Mouse (Mus musculus) forebrain, embryonic 15.5 days (tissue): ENCODE data around the gene Ppp1r21. TPM values are rescaled to one million over a fixed set of nuclear protein-coding genes. Genes with fewer than 3 reads are reported as not detected.

ENCODE experiments used
- ATAC-seq: fragments of 200-750 bp; cut with Nextera tagmentation; replicated peaks from 2 replicates; pipeline ENCODE4 v1.8.0; 2017; ENCODE audit warnings: mild to moderate bottlenecking, moderate TSS enrichment, moderate library complexity
- H3K27ac ChIP-seq: fragments of 300-500 bp; sonication (generic); replicated peaks from 2 replicates; pipeline ENCODE4 v1.5.1; 2015; ENCODE audit warnings: mild to moderate bottlenecking, inconsistent platforms
- H3K27me3 ChIP-seq: fragments of 300-500 bp; sonication (generic); 2 replicates; pipeline ENCODE4 v1.6.1; 2015; ENCODE audit warnings: inconsistent platforms
- H3K36me3 ChIP-seq: fragments of 300-500 bp; sonication (generic); 2 replicates; pipeline ENCODE4 v1.6.1; 2015; ENCODE audit warnings: mild to moderate bottlenecking, inconsistent platforms
- H3K4me1 ChIP-seq: fragments of 300-500 bp; sonication (generic); 2 replicates; pipeline ENCODE4 v1.6.1; 2015; ENCODE audit warnings: inconsistent platforms
- H3K4me2 ChIP-seq: fragments of 300-500 bp; sonication (generic); replicated peaks from 2 replicates; pipeline ENCODE4 v1.6.1; 2015; ENCODE audit warnings: mild to moderate bottlenecking, inconsistent platforms
- H3K4me3 ChIP-seq: fragments of 300-500 bp; sonication (generic); 2 replicates; pipeline ENCODE4 v1.5.1; 2015; ENCODE audit warnings: mild to moderate bottlenecking, inconsistent platforms
- H3K9ac ChIP-seq: fragments of 300-500 bp; sonication (generic); replicated peaks from 2 replicates; pipeline ENCODE4 v1.6.1; 2015; ENCODE audit warnings: mild to moderate bottlenecking, inconsistent platforms
- H3K9me3 ChIP-seq: fragments of 300-500 bp; sonication (generic); 2 replicates; pipeline ENCODE4 v1.6.1; 2016; ENCODE audit warnings: inconsistent platforms
- WGBS: fragments of 180-500 bp; shearing (Covaris S2); methylation state at CpG from one replicate; pipeline ENCODE4 v1.1.7; 2015; ENCODE audit warnings: mixed read lengths; 5-methylcytosine and 5-hydroxymethylcytosine counted together
- polyA plus RNA-seq: library from polyadenylated mRNA; unstranded; fragments of >200 nt; fragmentation: Nextera tagmentation; extraction: Ambion mirVana; gene quantifications from 2 replicates; pipeline ENCODE4 v1.2.1, GENCODE M21; 2015

Gene Ppp1r21
- polyA plus RNA-seq, 1 experiment from 2014 or later: 25.5 TPM

DNA sequence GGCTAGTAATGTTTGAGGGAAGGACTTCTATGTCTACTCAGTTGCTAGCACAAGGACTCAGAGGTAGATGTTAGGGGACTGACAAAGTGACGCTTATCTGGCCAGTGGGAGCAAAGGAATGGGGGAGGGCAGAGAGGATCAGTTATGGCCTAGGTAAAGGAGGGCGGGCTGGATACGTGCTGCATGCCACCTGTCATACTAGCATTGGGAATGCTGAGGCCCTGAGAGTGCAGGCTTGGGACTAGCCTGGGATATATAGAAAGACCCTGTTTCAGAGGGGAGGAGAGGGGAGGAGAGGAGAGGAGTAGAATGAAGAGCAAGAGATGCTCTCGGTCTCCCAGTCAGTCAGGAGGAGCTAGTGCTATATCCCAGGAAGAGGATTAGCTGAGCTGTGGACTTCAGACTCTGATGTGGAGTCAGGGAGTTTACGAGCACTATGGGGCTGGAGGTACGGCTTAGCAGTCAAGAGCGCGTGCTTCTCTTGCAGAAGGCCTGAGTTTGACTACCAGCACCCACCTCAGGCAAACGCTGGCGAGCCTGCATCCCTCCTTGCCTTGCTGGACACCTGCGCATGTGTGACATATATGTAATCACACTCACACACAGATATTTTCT lies 23.7 kb downstream of the Ppp1r21 start:
- peaks cover 34% of the 10 kb centered on the region for H3K36me3 ChIP-seq

DNA sequence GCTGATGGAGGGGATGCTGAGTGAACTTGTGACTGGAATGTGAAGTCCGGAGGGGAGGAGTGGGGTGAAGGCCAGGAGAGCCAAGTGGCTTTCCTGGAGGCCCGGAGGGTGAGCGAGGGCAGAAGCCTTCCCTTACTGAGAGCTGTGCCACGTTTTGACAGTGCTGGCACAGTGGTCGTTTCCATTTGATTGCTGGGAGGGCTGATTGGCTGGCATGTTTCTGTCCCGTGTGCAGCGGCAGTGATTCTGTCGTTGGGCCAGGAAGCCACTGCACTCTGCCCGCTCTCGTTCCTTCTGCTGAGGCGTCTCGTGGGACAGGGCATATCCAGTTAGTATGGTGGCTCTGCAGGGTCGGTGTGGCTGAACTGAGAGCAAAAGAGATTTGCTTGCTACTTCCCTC lies 26.3 kb downstream of the Ppp1r21 start:
- Histone ChIP-seq H3K9me3 (no peaks in the 10 kb centered on the region), H3K36me3 (peaks cover 29% of the 10 kb centered on the region), H3K27ac (no peak overlapping the region), H3K4me3 (no peak overlapping the region), H3K9ac (no peak overlapping the region), H3K27me3 (no peaks in the 10 kb centered on the region), H3K4me1 (no peaks in the 10 kb centered on the region), H3K4me2 (no peak overlapping the region)
- 78% methylated on average over 13 of the region's 13 CpGs for WGBS
- ATAC-seq: no peak

More for the DNA sequence above, 23.7 kb downstream of the Ppp1r21 start:
- no peak overlapping the region for H3K27ac ChIP-seq
- no peaks in the 10 kb centered on the region for H3K27me3 ChIP-seq
- H3K9ac ChIP-seq: no peak overlapping the region
- H3K9me3 ChIP-seq: no peaks in the 10 kb centered on the region
- H3K4me2 ChIP-seq: no peak overlapping the region
- H3K4me3 ChIP-seq: no peak overlapping the region
- ATAC-seq: no peak
- H3K4me1 ChIP-seq: no peaks in the 10 kb centered on the region
- WGBS: 87% methylated on average over 11 of the region's 11 CpGs

DNA sequence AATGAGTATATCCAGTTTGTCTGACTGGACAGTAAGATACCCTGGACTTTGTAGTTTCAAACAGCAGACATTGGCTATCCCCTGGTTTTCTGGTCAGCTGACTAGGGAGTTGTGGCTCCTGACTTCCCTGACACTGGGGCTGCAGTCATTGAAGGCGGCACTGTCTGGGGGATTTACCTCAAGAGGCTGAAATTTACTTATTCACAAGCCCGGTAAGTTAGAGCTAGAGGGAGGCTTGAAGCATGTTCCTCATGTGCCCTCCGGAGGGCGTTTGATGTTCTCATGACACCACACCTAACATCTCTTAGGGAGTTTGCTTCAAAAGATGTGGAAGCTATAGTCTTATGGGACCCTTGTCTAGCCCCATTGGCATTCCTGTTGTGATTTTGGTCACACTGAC lies 26.8 kb downstream of the Ppp1r21 start:
- H3K4me1 ChIP-seq: no peaks in the 10 kb centered on the region
- H3K9me3 ChIP-seq: no peaks in the 10 kb centered on the region
- no peaks in the 10 kb centered on the region for H3K27me3 ChIP-seq
- no peak for ATAC-seq
- H3K27ac ChIP-seq: no peak overlapping the region
- no peak overlapping the region for H3K4me3 ChIP-seq
- WGBS: 84% methylated on average over 4 of the region's 4 CpGs
- no peak overlapping the region for H3K9ac ChIP-seq
- peaks cover 33% of the 10 kb centered on the region for H3K36me3 ChIP-seq
- no peak overlapping the region for H3K4me2 ChIP-seq

DNA sequence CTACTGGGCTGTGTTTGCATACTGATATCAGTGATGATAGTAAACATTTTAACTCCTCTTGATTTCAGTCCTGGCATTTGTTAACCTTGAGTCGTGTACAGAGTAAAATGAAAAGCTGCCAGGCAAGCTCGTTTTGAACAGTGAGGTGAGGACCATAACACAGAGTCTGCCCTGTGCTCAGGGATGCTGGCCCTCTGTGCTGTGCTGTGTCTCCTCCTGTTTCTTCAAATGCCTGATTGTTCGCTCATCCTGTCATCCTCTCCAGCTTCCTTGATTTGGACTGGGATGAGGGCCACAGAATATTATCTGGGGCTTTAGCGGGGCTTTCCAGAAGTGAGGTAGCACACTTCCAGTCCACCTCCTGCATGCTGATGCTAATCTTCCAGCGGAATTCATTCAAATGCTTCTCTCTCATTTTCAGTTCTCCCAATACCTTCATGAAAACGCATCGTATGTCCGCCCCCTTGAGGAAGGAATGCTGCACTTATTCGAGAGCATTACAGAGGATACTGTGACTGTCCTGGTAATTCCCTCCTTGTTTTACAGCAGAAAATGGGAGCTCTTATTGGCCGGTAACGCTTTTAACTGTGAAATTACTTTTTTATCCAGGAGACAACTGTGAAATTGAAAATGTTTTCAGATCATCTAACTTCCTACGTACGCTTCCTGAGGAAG lies 28.4 kb downstream of the Ppp1r21 start:
- 37% methylated on average over 13 of the region's 13 CpGs for WGBS
- Histone ChIP-seq H3K4me1 (no peaks in the 10 kb centered on the region), H3K4me2 (no peak overlapping the region), H3K9ac (no peak overlapping the region), H3K9me3 (no peaks in the 10 kb centered on the region), H3K36me3 (peaks cover 41% of the 10 kb centered on the region), H3K4me3 (no peak overlapping the region), H3K27ac (peak overlapping the region; percentile 38), H3K27me3 (no peaks in the 10 kb centered on the region)
- ATAC-seq: peak; percentile 69

DNA sequence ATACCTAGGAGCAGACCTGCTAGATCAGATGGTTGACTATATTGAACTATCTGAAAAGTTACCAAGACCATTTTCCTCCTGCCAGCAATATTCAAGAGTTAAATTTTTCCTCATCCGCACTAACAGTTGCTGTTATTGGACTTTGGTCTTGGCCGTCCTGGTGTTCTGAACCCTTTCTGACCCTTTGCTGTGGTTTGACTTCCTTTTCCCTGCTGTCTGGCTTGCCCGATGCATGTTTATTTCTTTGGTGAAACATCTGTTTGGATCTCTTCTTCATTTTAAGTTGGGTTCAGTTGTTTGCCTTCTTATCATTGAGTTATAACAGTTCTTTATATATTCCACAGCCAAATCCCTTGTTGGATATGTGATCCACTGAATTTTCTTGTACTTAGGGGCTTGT lies 33.7 kb downstream of the Ppp1r21 start:
- Histone ChIP-seq H3K36me3 (peaks cover 40% of the 10 kb centered on the region), H3K9ac (no peak overlapping the region), H3K9me3 (no peaks in the 10 kb centered on the region), H3K4me2 (no peak overlapping the region), H3K4me1 (no peaks in the 10 kb centered on the region), H3K27ac (no peak overlapping the region), H3K27me3 (no peaks in the 10 kb centered on the region), H3K4me3 (no peak overlapping the region)
- 92% methylated on average over 3 of the region's 3 CpGs for WGBS
- no peak for ATAC-seq

DNA sequence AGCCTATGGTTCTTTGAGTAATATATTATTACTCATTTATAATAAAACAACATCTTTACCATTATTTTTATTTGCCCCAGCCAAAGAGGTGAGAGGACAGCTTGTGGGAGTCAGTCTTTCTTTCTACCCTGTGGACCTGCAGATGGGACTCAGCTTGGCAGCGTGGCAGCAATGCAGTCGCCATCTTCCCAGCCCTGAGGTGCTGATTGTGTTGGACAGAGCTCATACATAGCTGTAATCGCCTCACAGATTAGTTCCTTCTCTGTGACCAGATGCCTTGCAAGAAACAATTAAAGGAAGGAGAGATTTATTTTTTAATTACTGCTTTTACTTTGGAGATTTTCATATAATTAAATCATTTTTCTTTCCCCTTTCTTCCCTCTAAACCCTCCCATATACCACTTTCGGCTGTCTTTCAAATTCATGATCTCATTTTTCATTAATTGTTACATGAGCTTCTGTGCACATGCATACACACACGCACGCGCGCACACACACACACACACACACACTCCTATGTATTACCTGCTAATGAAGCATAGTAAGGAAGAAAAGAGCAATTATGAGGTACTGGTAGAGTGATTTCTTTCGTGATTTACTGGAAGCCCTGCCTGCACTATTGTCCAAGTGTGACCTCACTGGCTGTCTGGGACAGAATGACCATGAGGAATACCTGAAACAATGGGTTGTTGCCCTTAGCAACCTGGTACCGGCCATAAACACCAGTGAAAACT lies 40.1 kb downstream of the Ppp1r21 start:
- ATAC-seq: peak; percentile 38; the same call in 1 of the 2 replicates
- 44% methylated on average over 10 of the region's 10 CpGs for WGBS
- Histone ChIP-seq H3K27ac (peak overlapping the region; percentile 46; the same call in 1 of the 2 replicates), H3K4me3 (no peak overlapping the region), H3K4me2 (no peak overlapping the region), H3K9ac (no peak overlapping the region), H3K36me3 (peaks cover 52% of the 10 kb centered on the region), H3K27me3 (no peaks in the 10 kb centered on the region), H3K4me1 (0 out of 2 replicates have a peak, but pooled peaks cover 4% of the 10 kb centered on the region), H3K9me3 (no peaks in the 10 kb centered on the region)

DNA sequence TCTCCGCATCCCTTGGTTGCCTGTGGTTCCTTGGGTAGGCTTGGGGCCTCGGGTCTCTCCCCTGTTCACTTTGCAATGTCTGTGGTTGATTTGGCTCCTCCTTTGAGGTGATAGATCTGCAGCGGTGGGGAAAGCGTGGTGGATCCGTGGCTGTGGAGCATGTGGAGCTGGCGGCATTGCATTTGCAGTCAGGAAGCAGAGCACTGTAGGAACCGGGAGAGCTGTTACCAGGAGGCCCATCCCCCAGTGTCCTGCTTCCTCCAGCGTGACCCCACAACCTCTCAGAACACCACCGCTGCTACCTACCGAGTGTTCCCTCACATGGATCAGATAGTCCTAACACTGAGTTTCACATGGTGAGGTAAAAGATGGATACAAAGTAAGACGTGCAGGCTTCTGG lies 40.9 kb downstream of the Ppp1r21 start:
- Histone ChIP-seq H3K9ac (no peak overlapping the region), H3K4me2 (no peak overlapping the region), H3K4me1 (0 out of 2 replicates have a peak, but pooled peaks cover 4% of the 10 kb centered on the region), H3K27me3 (no peaks in the 10 kb centered on the region), H3K9me3 (no peaks in the 10 kb centered on the region), H3K36me3 (peaks cover 54% of the 10 kb centered on the region), H3K27ac (no peak overlapping the region), H3K4me3 (no peak overlapping the region)
- WGBS: 88% methylated on average over 11 of the region's 11 CpGs
- ATAC-seq: no peak

DNA sequence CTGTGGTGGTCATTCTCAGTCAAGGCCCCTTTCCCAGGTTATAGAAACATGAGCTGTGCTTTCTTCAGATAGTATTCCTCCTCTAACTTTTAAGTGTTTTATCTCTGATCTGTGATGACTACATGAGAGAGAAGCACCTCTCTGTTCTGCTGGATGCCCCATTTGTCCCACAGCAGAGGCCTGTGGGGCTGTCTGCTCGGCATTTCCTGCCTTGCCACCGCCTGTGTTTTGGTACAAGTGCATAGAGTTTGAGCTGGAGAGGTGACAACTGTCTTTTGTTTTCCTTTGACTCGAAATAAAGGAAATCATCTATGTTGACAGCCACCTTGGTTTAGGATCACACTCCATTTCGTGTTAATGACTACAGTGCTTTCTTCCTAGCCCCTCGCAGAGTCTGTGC lies 44.9 kb downstream of the Ppp1r21 start:
- ATAC-seq: no peak
- H3K4me1 ChIP-seq: 0 out of 2 replicates have a peak, but pooled peaks cover 4% of the 10 kb centered on the region
- H3K27ac ChIP-seq: no peak overlapping the region
- no peaks in the 10 kb centered on the region for H3K27me3 ChIP-seq
- no peaks in the 10 kb centered on the region for H3K9me3 ChIP-seq
- H3K9ac ChIP-seq: no peak overlapping the region
- no peak overlapping the region for H3K4me2 ChIP-seq
- 70% methylated on average over 5 of the region's 5 CpGs for WGBS
- H3K36me3 ChIP-seq: peaks cover 59% of the 10 kb centered on the region
- H3K4me3 ChIP-seq: no peak overlapping the region

DNA sequence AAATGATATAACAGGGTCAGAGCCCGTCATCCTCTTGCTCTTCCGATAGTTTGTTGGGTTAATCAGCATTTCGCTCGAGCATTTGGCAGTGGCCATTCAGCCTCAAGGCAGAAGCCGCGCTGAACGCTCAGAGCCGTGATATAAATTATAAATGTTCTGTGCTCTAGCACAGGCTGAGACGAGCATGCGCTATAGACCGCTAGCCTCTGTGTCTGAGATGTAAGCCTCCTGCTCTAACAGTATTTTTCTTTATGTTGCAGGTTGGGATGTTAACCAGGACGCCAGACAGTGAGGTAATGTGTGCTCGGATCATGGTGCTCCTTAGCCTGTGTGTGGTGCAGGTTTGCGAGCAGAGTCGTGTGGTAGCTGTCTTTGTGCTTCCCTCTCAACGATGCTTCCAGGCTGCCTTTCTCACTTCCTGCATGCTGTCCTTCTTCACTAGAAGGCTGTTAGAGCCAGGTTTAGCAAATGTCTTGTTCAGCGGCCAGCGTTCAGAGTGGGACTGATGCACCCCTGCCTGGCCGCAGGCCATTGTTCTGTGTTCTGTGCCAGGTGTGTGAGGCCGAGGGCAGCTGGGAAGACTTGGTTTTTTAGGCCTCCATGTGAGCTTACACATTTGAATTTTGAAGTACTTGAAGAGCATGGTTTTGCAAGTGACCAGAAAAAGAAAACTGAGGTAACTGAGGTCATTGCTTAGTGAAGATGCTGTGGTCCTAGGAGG lies 48.8 kb downstream of the Ppp1r21 start:
- H3K27ac ChIP-seq: no peak overlapping the region
- no peak overlapping the region for H3K4me2 ChIP-seq
- no peaks in the 10 kb centered on the region for H3K9me3 ChIP-seq
- WGBS: 87% methylated on average over 20 of the region's 20 CpGs
- ATAC-seq: 0 out of 2 replicates have a peak, but pooled peaks have one; percentile 32
- no peaks in the 10 kb centered on the region for H3K27me3 ChIP-seq
- H3K4me3 ChIP-seq: no peak overlapping the region
- no peak overlapping the region for H3K9ac ChIP-seq
- H3K36me3 ChIP-seq: peaks cover 59% of the 10 kb centered on the region
- no peaks in the 10 kb centered on the region for H3K4me1 ChIP-seq

DNA sequence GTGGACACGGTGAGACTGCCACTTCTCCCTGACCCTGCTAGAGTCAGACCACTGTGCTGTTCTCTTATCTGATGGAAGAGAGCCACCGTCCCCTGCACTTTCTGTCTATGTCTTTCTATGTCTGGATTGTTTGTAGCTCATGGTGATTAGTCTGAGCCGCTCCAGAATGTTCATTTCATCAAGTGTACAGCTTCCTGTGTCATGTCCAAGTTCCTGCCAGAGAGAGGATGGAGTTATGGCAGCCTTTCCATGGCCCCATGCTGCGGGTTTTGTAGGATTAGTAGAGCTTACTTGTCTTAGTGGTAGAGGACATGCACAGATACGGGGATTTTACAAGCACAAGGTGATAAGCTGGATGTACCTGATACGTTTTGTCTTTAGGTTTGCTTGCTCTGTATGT lies 50.6 kb downstream of the Ppp1r21 start:
- no peak for ATAC-seq
- no peak overlapping the region for H3K9ac ChIP-seq
- no peak overlapping the region for H3K4me3 ChIP-seq
- no peak overlapping the region for H3K27ac ChIP-seq
- H3K27me3 ChIP-seq: no peaks in the 10 kb centered on the region
- H3K36me3 ChIP-seq: peaks cover 77% of the 10 kb centered on the region
- 89% methylated on average over 6 of the region's 6 CpGs for WGBS
- no peak overlapping the region for H3K4me2 ChIP-seq
- H3K9me3 ChIP-seq: no peaks in the 10 kb centered on the region
- no peaks in the 10 kb centered on the region for H3K4me1 ChIP-seq

DNA sequence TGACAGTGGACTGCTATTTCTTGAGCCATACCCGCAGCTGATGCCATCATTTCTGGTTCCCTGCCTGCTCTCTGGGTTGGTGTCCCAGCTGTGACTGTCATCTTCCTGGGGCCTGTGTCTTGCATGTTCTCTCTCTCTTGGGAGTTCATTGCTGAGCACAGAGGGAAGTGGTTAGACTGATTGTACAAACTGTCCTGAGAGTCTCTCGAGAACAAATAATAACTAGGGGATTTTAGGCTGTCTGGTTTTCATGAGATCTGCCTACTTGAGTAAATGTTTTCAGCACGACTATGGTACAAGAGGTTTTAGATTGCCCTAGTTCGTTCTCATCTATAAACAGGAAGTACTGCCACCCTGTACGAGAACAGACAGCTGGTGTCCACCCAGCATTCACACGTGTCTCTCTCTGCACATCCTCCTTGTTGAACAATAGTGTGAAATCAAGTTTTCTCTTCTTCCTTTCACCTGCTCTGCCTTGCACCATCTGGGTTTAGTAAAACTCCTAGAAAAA lies 51.6 kb downstream of the Ppp1r21 start:
- ATAC-seq: no peak
- WGBS: 84% methylated on average over 6 of the region's 6 CpGs
- Histone ChIP-seq H3K9ac (no peak overlapping the region), H3K4me1 (no peaks in the 10 kb centered on the region), H3K36me3 (peaks cover 78% of the 10 kb centered on the region), H3K9me3 (no peaks in the 10 kb centered on the region), H3K27me3 (no peaks in the 10 kb centered on the region), H3K27ac (no peak overlapping the region), H3K4me2 (no peak overlapping the region), H3K4me3 (no peak overlapping the region)

DNA sequence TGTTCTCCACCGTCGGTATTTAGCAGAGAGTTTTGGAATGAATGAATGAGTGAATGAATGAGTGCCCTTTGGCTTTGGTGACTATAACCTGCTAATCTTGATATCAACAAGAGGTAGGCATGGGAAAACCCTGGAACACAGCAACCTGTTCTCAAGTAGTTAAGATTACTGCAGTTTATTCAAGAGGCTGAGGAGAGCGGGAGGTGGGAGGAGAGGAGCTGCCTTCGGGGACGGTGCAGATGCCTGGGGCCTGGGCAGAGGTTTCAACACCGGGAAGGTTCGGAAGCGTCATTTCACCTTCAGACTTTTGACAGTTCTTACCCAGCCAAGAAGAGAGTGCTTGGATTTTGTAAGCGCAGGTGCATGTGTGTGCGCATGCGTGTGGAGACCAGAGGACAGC lies 53.1 kb downstream of the Ppp1r21 start:
- WGBS: 90% methylated on average over 11 of the region's 11 CpGs
- Histone ChIP-seq H3K9me3 (no peaks in the 10 kb centered on the region), H3K27me3 (no peaks in the 10 kb centered on the region), H3K4me2 (no peak overlapping the region), H3K9ac (no peak overlapping the region), H3K4me1 (no peaks in the 10 kb centered on the region), H3K4me3 (no peak overlapping the region), H3K36me3 (peaks cover 75% of the 10 kb centered on the region), H3K27ac (no peak overlapping the region)
- no peak for ATAC-seq
